Mouse (Mus musculus): ENCODE measurements around the gene Ankra2. TPM values are rescaled to one million over a fixed set of nuclear protein-coding genes. Genes with fewer than 3 reads are reported as not detected.

Ankra2 gene
- polyA plus RNA-seq, 1 experiment from 2014 or later, result 22.0 TPM

GRCm38 (mm10) chr13:98317246-98317677, 54.4 kb downstream of the Ankra2 start:
- Histone ChIP-seq H3K9ac (peak overlapping the region; percentile 99), H3K4me2 (replicated peaks) (peak overlapping the region; percentile 76), H3K9me3 (no peaks in the 10 kb centered on the region), H3K4me1 (peaks cover 19% of the 10 kb centered on the region), H3K36me3 (peaks cover 14% of the 10 kb centered on the region), H3K27me3 (no peaks in the 10 kb centered on the region), H3K4me3 (peak overlapping the region; percentile 97), H3K27ac (peak overlapping the region; percentile 93)
- ATAC-seq (ENCODE audit: low FRiP score, low read depth), result no peak
- WGBS, result 3% methylated on average over 16 of the region's 16 CpGs

DNA sequence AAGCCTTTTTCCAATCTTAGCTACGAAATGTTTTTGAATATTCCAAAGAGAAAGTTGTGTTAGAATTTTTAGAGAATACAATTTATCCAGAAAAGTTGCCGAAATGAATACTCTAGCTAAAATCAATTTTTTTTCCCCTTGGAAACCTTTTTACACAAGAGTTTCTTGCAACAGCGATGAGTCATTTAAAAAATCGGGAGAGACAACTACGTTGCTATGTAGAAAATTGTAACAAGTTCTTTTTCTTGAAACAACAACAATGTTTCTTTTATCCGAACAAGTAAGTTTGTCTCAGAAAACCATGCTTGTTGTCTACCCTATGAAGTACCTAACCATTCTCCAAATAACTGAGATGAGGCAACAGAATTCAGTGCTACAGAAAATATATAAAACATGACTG, 55.0 kb downstream of the Ankra2 start:
- no peak for ATAC-seq (ENCODE audit: low FRiP score, low read depth)
- no peak overlapping the region for H3K4me3 ChIP-seq
- H3K27ac ChIP-seq, result no peak overlapping the region
- H3K4me1 ChIP-seq, result peaks cover 14% of the 10 kb centered on the region
- H3K27me3 ChIP-seq, result no peaks in the 10 kb centered on the region
- no peaks in the 10 kb centered on the region for H3K9me3 ChIP-seq
- WGBS, result 92% methylated on average over 6 of the region's 6 CpGs
- H3K4me2 ChIP-seq (replicated peaks), result no peak overlapping the region
- H3K9ac ChIP-seq, result no peak overlapping the region; the same call in 1 of the 2 replicates
- H3K36me3 ChIP-seq, result peaks cover 9% of the 10 kb centered on the region

Other genes with a start within 250 kb of the Ankra2 start
- 25.0 and 26.2 TPM in 2 replicates for gene Arhgef28, start 56.6 kb upstream of the Ankra2 start, polyA plus RNA-seq (2015; fragmentation: Nextera tagmentation; extraction: Ambion mirVana)
- gene Utp15, start within 50 bp of the Ankra2 start, polyA plus RNA-seq (2015; fragmentation: Nextera tagmentation; extraction: Ambion mirVana), result 32.9 and 33.8 TPM in 2 replicates
- not detected in 2 replicates for gene Gm21976, start 16.8 kb downstream of the Ankra2 start, polyA plus RNA-seq (2015; fragmentation: Nextera tagmentation; extraction: Ambion mirVana)
- gene Btf3, start 53.9 kb downstream of the Ankra2 start, polyA plus RNA-seq (2015; fragmentation: Nextera tagmentation; extraction: Ambion mirVana), result 728 and 732 TPM in 2 replicates
- gene Foxd1, start 91.2 kb downstream of the Ankra2 start, polyA plus RNA-seq (2015; fragmentation: Nextera tagmentation; extraction: Ambion mirVana), result 0.19 TPM in 2 replicates
- gene Gm10320, start 228.9 kb downstream of the Ankra2 start, polyA plus RNA-seq (2015; fragmentation: Nextera tagmentation; extraction: Ambion mirVana), result 1.8 and 3.4 TPM in 2 replicates

All from limb, embryonic 13.5 days (tissue).